Mouse (Mus musculus) C2C12 (cell line): ENCODE results near the gene Ndufa5.

Source experiments
- CTCF ChIP-seq: IDR thresholded peaks from one replicate; pipeline ENCODE4 v1.5.1; 2011; ENCODE audit not compliant: control insufficient read depth, insufficient read depth, insufficient read length
- MYOG ChIP-seq: IDR thresholded peaks from one replicate; pipeline ENCODE4 v1.6.1; 2011; ENCODE audit not compliant: control insufficient read depth, insufficient read length; ENCODE audit errors: extremely low read depth

DNA sequence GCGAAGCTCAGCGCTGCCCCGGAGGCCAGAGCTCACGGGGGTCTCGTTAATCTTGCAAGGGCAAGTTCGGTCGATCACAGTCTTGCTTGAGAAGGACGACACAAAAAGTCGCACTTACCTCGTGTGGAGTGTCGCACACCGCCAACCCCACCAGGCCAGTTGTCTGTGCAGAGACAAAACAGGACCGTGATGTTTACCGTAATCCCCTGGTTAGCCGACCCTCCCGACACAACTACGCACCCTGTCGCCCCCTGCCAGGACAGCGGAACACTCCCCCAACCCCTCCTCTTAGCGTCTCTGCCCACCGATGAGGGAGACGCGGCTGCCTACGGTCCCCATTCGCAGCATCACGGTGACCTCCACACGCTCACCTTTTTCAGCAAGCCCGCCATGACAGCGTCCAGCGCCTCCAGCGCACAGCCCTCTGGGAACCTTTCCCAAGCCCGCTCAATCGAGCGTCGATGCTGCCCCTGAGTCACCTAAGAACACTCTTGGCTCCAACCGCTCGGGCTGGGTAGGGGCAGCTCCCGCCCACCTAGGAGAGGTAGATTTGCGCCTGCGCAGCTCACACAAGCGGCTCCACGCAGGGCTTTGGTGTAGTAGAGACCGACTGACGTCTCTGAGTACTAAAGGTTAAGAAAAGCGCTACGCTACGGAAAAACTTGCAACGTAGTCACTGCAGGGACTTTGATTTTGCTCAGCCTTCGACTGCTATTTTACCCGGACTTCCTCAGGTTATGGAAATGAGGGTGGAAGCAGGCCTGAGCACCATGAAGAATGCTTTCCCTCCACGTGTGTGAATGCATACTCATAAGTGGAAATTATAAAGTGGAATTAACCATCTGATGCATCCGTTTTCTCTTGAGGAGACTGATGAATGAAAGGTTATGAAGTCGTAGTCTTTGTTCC lies at the start of gene Ndufa5:
- TF ChIP-seq CTCF = no peak
- no peak for TF ChIP-seq MYOG
